Mouse (Mus musculus): ENCODE results near the gene Ntm.

Gene Ntm

GRCm38 (mm10) chr9:29124455-29124854 lies 838.5 kb downstream of the Ntm start:
- DNase-seq (ENCODE audit: low spot score): no peak

- DNase-seq (ENCODE audit: low spot score): no peak
Observed at GRCm38 (mm10) chr9:29123828-29124227, 839.1 kb downstream of the Ntm start.

- DNase-seq (ENCODE audit: low spot score): no peak
Observed at GRCm38 (mm10) chr9:29117561-29118112, 845.3 kb downstream of the Ntm start.

- DNase-seq (ENCODE audit: low spot score): no peak
Observed at GRCm38 (mm10) chr9:29115337-29115736, 847.6 kb downstream of the Ntm start.

GRCm38 (mm10) chr9:29106771-29107170 lies 856.2 kb downstream of the Ntm start:
- no peak for DNase-seq (ENCODE audit: low spot score)

GRCm38 (mm10) chr9:29104442-29104841 lies 858.5 kb downstream of the Ntm start:
- DNase-seq (ENCODE audit: low spot score): no peak

- peak; percentile 38 for DNase-seq (ENCODE audit: low spot score)
Observed at GRCm38 (mm10) chr9:29103993-29104392, 858.9 kb downstream of the Ntm start.

GRCm38 (mm10) chr9:29100624-29101023 lies 862.3 kb downstream of the Ntm start:
- no peak for DNase-seq (ENCODE audit: low spot score)

GRCm38 (mm10) chr9:29092443-29092842 lies 870.5 kb downstream of the Ntm start:
- DNase-seq (ENCODE audit: low spot score): no peak

GRCm38 (mm10) chr9:29088657-29089056 lies 874.3 kb downstream of the Ntm start:
- no peak for DNase-seq (ENCODE audit: low spot score)

GRCm38 (mm10) chr9:29087656-29088055 lies 875.3 kb downstream of the Ntm start:
- DNase-seq (ENCODE audit: low spot score): no peak

GRCm38 (mm10) chr9:29087171-29087570 lies 875.8 kb downstream of the Ntm start:
- no peak for DNase-seq (ENCODE audit: low spot score)

- peak; percentile 57 for DNase-seq (ENCODE audit: low spot score)
Observed at GRCm38 (mm10) chr9:29075924-29076577, 886.9 kb downstream of the Ntm start.

GRCm38 (mm10) chr9:29075243-29075642 lies 887.7 kb downstream of the Ntm start:
- no peak for DNase-seq (ENCODE audit: low spot score)

GRCm38 (mm10) chr9:29074494-29074893 lies 888.4 kb downstream of the Ntm start:
- DNase-seq (ENCODE audit: low spot score): no peak

GRCm38 (mm10) chr9:29071997-29072396 lies 890.9 kb downstream of the Ntm start:
- DNase-seq (ENCODE audit: low spot score): no peak

GRCm38 (mm10) chr9:29067572-29067971 lies 895.4 kb downstream of the Ntm start:
- DNase-seq (ENCODE audit: low spot score): no peak

- DNase-seq (ENCODE audit: low spot score): no peak
Observed at GRCm38 (mm10) chr9:29060293-29060692, 902.6 kb downstream of the Ntm start.

- DNase-seq (ENCODE audit: low spot score): peak; percentile 16
Observed at GRCm38 (mm10) chr9:29058811-29059210, 904.1 kb downstream of the Ntm start.

- DNase-seq (ENCODE audit: low spot score): no peak
Observed at GRCm38 (mm10) chr9:29055637-29056036, 907.3 kb downstream of the Ntm start.

- DNase-seq (ENCODE audit: low spot score): no peak
Observed at GRCm38 (mm10) chr9:29036466-29036865, 926.5 kb downstream of the Ntm start.

- DNase-seq (ENCODE audit: low spot score): no peak
Observed at GRCm38 (mm10) chr9:29036058-29036457, 926.9 kb downstream of the Ntm start.

GRCm38 (mm10) chr9:29026410-29026809 lies 936.5 kb downstream of the Ntm start:
- no peak for DNase-seq (ENCODE audit: low spot score)

- DNase-seq (ENCODE audit: low spot score): no peak
Observed at GRCm38 (mm10) chr9:29025603-29026002, 937.3 kb downstream of the Ntm start.

All from layer of hippocampus, adult 11-12 months (tissue).